Mouse (Mus musculus) liver, postnatal 0 days (tissue): Measurements from ENCODE around the gene Cep170b.

ENCODE experiments used
- CTCF ChIP-seq: sonication (generic); IDR thresholded peaks from 2 replicates; pipeline ENCODE4 v1.5.1; 2016; ENCODE audit warnings: antibody characterized with exemption, low read depth
- EP300 ChIP-seq: IDR thresholded peaks from 2 replicates; pipeline ENCODE4 v1.6.1; 2016; ENCODE audit warnings: antibody characterized with exemption, low read depth, mild to moderate bottlenecking

DNA sequence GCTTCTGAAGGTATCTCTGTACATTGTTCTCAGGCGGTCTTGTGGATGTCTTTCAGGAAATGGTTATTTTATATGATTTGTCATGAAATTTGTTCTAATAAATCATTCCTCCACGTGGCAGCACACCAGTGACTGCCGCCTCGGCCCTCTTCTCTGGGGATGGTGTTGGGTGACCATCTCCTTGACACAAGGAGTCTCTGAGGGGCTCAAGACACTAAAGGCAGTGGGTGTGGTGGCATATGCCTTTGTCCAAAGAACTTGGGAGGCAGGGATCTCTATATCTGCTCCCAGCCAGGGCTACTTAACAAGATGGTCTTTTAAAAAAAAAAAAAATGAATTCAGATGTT lies 26.2 kb downstream of the Cep170b start:
- TF ChIP-seq EP300 (no peak), CTCF (no peak)
